Mouse (Mus musculus) heart, postnatal 0 days (tissue): ENCODE results near the gene Retreg3. TPM values are rescaled to one million over a fixed set of nuclear protein-coding genes. Genes with fewer than 3 reads are reported as not detected.

Source experiments
- ATAC-seq: fragments of 200-750 bp; cut with Nextera tagmentation; 2 replicates; pipeline ENCODE4 v1.8.0; 2017; ENCODE audit warnings: low read depth, moderate number of reproducible peaks, moderate library complexity; ENCODE audit not compliant: insufficient read depth
- DNase-seq: peaks from one replicate; pipeline ENCODE4 v3.0.0-alpha.2; 2016; ENCODE audit warnings: low spot score
- H3K27ac ChIP-seq: fragments of 300-500 bp; sonication (generic); 2 replicates; pipeline ENCODE4 v1.5.1; 2014; ENCODE audit warnings: low read depth, mild to moderate bottlenecking
- H3K27me3 ChIP-seq: fragments of 300-500 bp; sonication (generic); 2 replicates; pipeline ENCODE4 v1.6.1; 2014; ENCODE audit warnings: low read length, mixed read lengths; ENCODE audit not compliant: control insufficient read depth, insufficient read depth
- H3K36me3 ChIP-seq: fragments of 300-500 bp; sonication (generic); replicated peaks from 2 replicates; pipeline ENCODE4 v1.6.1; 2014; ENCODE audit warnings: low read length, mixed read lengths; ENCODE audit not compliant: control insufficient read depth, insufficient read depth
- H3K4me1 ChIP-seq: fragments of 300-500 bp; sonication (generic); 2 replicates; pipeline ENCODE4 v1.6.1; 2014; ENCODE audit warnings: antibody characterized with exemption; ENCODE audit not compliant: control insufficient read depth, insufficient read depth
- H3K4me2 ChIP-seq: fragments of 300-500 bp; sonication (generic); 2 replicates; pipeline ENCODE4 v1.6.1; 2014; ENCODE audit warnings: low read depth, mild to moderate bottlenecking, low read length, moderate library complexity
- H3K4me3 ChIP-seq: fragments of 300-500 bp; sonication (generic); 2 replicates; pipeline ENCODE4 v1.5.1; 2014; ENCODE audit warnings: low read depth, low read length
- H3K9ac ChIP-seq: fragments of 300-500 bp; sonication (generic); replicated peaks from 2 replicates; pipeline ENCODE4 v1.6.1; 2014; ENCODE audit warnings: low read depth, low read length, mixed read lengths
- H3K9me3 ChIP-seq: fragments of 300-500 bp; sonication (generic); replicated peaks from 2 replicates; pipeline ENCODE4 v1.6.1; 2016; ENCODE audit warnings: low read length; ENCODE audit not compliant: control insufficient read depth
- CTCF ChIP-seq: IDR thresholded peaks from 2 replicates; pipeline ENCODE4 v1.5.1; 2016; ENCODE audit warnings: antibody characterized with exemption, control low read depth, low read depth
- EP300 ChIP-seq: IDR thresholded peaks from 2 replicates; pipeline ENCODE4 v1.6.1; 2016; ENCODE audit warnings: antibody characterized with exemption, low read depth
- WGBS: fragments of 180-500 bp; shearing (Covaris S2); extraction: QIAGEN DNeasy Blood & Tissue Kit; methylation state at CpG from one replicate; pipeline ENCODE4 v1.1.7; 2014; 5-methylcytosine and 5-hydroxymethylcytosine counted together
- microRNA-seq: library from miRNA; unstranded; fragments of <30 nt; microRNA quantifications from one replicate; pipeline ENCODE4, GENCODE M21; 2016
- polyA plus RNA-seq: library from polyadenylated mRNA; unstranded; fragments of >200 nt; fragmentation: Nextera tagmentation; extraction: Ambion mirVana; gene quantifications from 2 replicates; pipeline ENCODE4 v1.2.1, GENCODE M21; 2015
- total RNA-seq: library from RNA; depleted of rRNA; stranded (reverse); fragments of >200 nt; gene quantifications from 2 replicates; pipeline ENCODE4 v1.2.3, GENCODE M21; 2014; ENCODE audit warnings: low replicate concordance; rRNA removed

Gene Retreg3
- total and polyA plus RNA-seq, 2 experiments from 2014 or later, result 11.3 to 47.6 TPM

DNA sequence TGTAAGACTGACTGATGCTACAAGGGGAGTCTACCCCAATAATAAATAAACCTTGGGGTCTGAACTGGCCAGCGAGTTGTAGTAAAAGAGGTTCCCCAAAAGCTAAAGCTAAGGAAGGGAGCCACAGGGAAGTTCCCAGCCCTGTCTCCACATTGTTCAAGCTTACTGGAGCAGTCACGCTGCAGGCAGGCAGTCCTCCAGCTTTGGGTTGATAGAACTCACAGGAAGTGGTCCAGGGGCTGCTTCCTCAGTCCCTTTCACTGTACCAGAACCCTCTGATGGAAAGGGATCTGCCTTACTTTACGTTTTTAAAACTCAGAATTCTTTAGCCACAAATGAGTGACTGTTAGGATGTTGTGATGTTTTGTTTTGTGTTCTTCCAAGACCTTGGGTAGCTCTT is 72.2 kb downstream of the Retreg3 start:
- H3K4me1 ChIP-seq, result no peaks in the 10 kb centered on the region
- no peaks in the 10 kb centered on the region for H3K27me3 ChIP-seq
- no peak overlapping the region for H3K4me3 ChIP-seq
- H3K9me3 ChIP-seq, result no peaks in the 10 kb centered on the region
- TF ChIP-seq EP300, result no peak
- no peak for TF ChIP-seq CTCF
- H3K36me3 ChIP-seq, result peaks cover 87% of the 10 kb centered on the region
- no peak for DNase-seq
- H3K27ac ChIP-seq, result no peak overlapping the region
- no peak for ATAC-seq
- H3K9ac ChIP-seq, result no peak overlapping the region
- WGBS, result 76% methylated on average over 3 of the region's 3 CpGs
- no peak overlapping the region for H3K4me2 ChIP-seq

DNA sequence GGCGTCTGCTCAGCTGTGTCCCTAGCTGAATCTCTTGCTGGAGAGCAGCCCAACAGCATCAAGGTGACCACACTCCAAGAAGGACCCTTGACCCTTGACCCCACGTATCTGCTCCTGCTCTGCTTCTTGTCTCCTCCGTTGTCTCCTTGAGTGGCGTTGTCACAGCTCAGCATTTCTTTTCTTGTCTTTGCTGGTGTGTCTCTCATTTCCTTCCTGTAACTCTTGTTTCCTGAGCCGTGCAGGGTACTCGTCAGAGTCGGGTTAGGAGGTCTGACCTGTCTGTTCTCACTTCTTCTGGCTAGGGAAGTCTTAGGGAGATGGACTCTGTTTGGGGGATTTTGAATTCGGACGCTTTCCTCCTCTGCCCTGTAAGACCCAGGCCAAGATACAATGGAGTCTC is 73.3 kb downstream of the Retreg3 start:
- DNase-seq (no peak), ATAC-seq (no peak)
- Histone ChIP-seq H3K36me3 (peaks cover 95% of the 10 kb centered on the region), H3K27me3 (no peaks in the 10 kb centered on the region), H3K9me3 (no peaks in the 10 kb centered on the region), H3K4me1 (no peaks in the 10 kb centered on the region), H3K4me2 (no peak overlapping the region), H3K9ac (no peak overlapping the region), H3K27ac (no peak overlapping the region), H3K4me3 (no peak overlapping the region)
- 34% methylated on average over 9 of the region's 9 CpGs for WGBS
- TF ChIP-seq CTCF, result no peak

Small RNA genes within 50 kb of the gene (microRNA-seq; reads per million reads assigned to microRNA genes)
- gene Gm27626, result not detected

Other genes with a start within 250 kb of the Retreg3 start
- gene Stat3, start 180.4 kb downstream of the Retreg3 start, total RNA-seq, result 105 and 128 TPM in 2 replicates
- gene Stat3, start 180.4 kb downstream of the Retreg3 start, polyA plus RNA-seq, result 53.5 and 65.7 TPM in 2 replicates
- 274 and 305 TPM in 2 replicates for gene Cavin1, start 149.0 kb downstream of the Retreg3 start, total RNA-seq
- gene Cavin1, start 149.0 kb downstream of the Retreg3 start, polyA plus RNA-seq, result 401 and 442 TPM in 2 replicates
- 57.0 and 57.1 TPM in 2 replicates for gene Atp6v0a1, start 110.4 kb downstream of the Retreg3 start, total RNA-seq
- 49.2 and 50.3 TPM in 2 replicates for gene Atp6v0a1, start 110.4 kb downstream of the Retreg3 start, polyA plus RNA-seq
- 15.8 and 20.2 TPM in 2 replicates for gene Naglu, start 49.9 kb downstream of the Retreg3 start, total RNA-seq
- 10.3 and 12.0 TPM in 2 replicates for gene Naglu, start 49.9 kb downstream of the Retreg3 start, polyA plus RNA-seq
- not detected in 2 replicates for gene Hsd17b1, start 41.5 kb downstream of the Retreg3 start, total RNA-seq
- 0.08 TPM in 1 of 2 replicates, not detected in the other for gene Hsd17b1, start 41.5 kb downstream of the Retreg3 start, polyA plus RNA-seq
- 44.6 and 64.1 TPM in 2 replicates for gene Coasy, start 37.3 kb downstream of the Retreg3 start, total RNA-seq
- 26.8 and 26.9 TPM in 2 replicates for gene Coasy, start 37.3 kb downstream of the Retreg3 start, polyA plus RNA-seq
- 21.8 and 46.6 TPM in 2 replicates for gene Mlx, start 32.6 kb downstream of the Retreg3 start, total RNA-seq
- 26.7 and 29.0 TPM in 2 replicates for gene Mlx, start 32.6 kb downstream of the Retreg3 start, polyA plus RNA-seq
- 1.2 and 7.3 TPM in 2 replicates for gene Psmc3ip, start 24.5 kb downstream of the Retreg3 start, total RNA-seq
- gene Psmc3ip, start 24.5 kb downstream of the Retreg3 start, polyA plus RNA-seq, result 10.3 and 12.0 TPM in 2 replicates
- gene Tubg1, start within 50 bp of the Retreg3 start, total RNA-seq, result 47.4 and 54.8 TPM in 2 replicates
- gene Tubg1, start within 50 bp of the Retreg3 start, polyA plus RNA-seq, result 38.7 and 39.4 TPM in 2 replicates
- 0.08 TPM in 1 of 2 replicates, not detected in the other for gene Tubg2, start 36.0 kb upstream of the Retreg3 start, total RNA-seq
- gene Tubg2, start 36.0 kb upstream of the Retreg3 start, polyA plus RNA-seq, result 1.8 and 2.1 TPM in 2 replicates
- 0.54 and 1.4 TPM in 2 replicates for gene Cntnap1, start 50.6 kb upstream of the Retreg3 start, total RNA-seq
- 0.20 and 0.21 TPM in 2 replicates for gene Cntnap1, start 50.6 kb upstream of the Retreg3 start, polyA plus RNA-seq
- gene Plekhh3, start 51.5 kb upstream of the Retreg3 start, total RNA-seq, result 22.0 and 23.2 TPM in 2 replicates
- gene Plekhh3, start 51.5 kb upstream of the Retreg3 start, polyA plus RNA-seq, result 9.5 and 10.6 TPM in 2 replicates
- 0.19 TPM in 1 of 2 replicates, not detected in the other for gene Ccr10, start 55.5 kb upstream of the Retreg3 start, total RNA-seq
- gene Ccr10, start 55.5 kb upstream of the Retreg3 start, polyA plus RNA-seq, result 0.31 and 0.52 TPM in 2 replicates
- 12.0 and 16.4 TPM in 2 replicates for gene Ezh1, start 106.6 kb upstream of the Retreg3 start, total RNA-seq
- gene Ezh1, start 106.6 kb upstream of the Retreg3 start, polyA plus RNA-seq, result 12.1 and 13.1 TPM in 2 replicates
- 159 and 253 TPM in 2 replicates for gene Ramp2, start 126.1 kb upstream of the Retreg3 start, total RNA-seq
- 181 and 182 TPM in 2 replicates for gene Ramp2, start 126.1 kb upstream of the Retreg3 start, polyA plus RNA-seq
- gene Vps25, start 133.8 kb upstream of the Retreg3 start, total RNA-seq, result 99.2 and 116 TPM in 2 replicates
- 125 and 130 TPM in 2 replicates for gene Vps25, start 133.8 kb upstream of the Retreg3 start, polyA plus RNA-seq
- gene Wnk4, start 140.7 kb upstream of the Retreg3 start, total RNA-seq, result 2.0 and 3.2 TPM in 2 replicates
- 3.8 and 4.0 TPM in 2 replicates for gene Wnk4, start 140.7 kb upstream of the Retreg3 start, polyA plus RNA-seq
- not detected in 2 replicates for gene Cntd1, start 159.1 kb upstream of the Retreg3 start, total RNA-seq
- gene Cntd1, start 159.1 kb upstream of the Retreg3 start, polyA plus RNA-seq, result 0.22 and 0.56 TPM in 2 replicates
- gene Coa3, start 159.2 kb upstream of the Retreg3 start, total RNA-seq, result 175 and 216 TPM in 2 replicates
- gene Coa3, start 159.2 kb upstream of the Retreg3 start, polyA plus RNA-seq, result 189 and 206 TPM in 2 replicates
- gene Becn1, start 182.4 kb upstream of the Retreg3 start, total RNA-seq, result 73.0 and 88.2 TPM in 2 replicates
- 98.9 and 107 TPM in 2 replicates for gene Becn1, start 182.4 kb upstream of the Retreg3 start, polyA plus RNA-seq
- gene Psme3, start 196.3 kb upstream of the Retreg3 start, total RNA-seq, result 44.7 and 52.2 TPM in 2 replicates
- gene Psme3, start 196.3 kb upstream of the Retreg3 start, polyA plus RNA-seq, result 47.8 and 52.0 TPM in 2 replicates
- 1.8 and 2.0 TPM in 2 replicates for gene Aoc2, start 205.2 kb upstream of the Retreg3 start, total RNA-seq
- gene Aoc2, start 205.2 kb upstream of the Retreg3 start, polyA plus RNA-seq, result 0.16 and 0.30 TPM in 2 replicates
- 14.4 and 23.9 TPM in 2 replicates for gene Aoc3, start 210.7 kb upstream of the Retreg3 start, total RNA-seq
- gene Aoc3, start 210.7 kb upstream of the Retreg3 start, polyA plus RNA-seq, result 2.5 and 2.8 TPM in 2 replicates
- gene G6pc, start 247.7 kb upstream of the Retreg3 start, total RNA-seq, result 0.50 TPM in 1 of 2 replicates, not detected in the other
- gene G6pc, start 247.7 kb upstream of the Retreg3 start, polyA plus RNA-seq, result 0.05 TPM in 1 of 2 replicates, not detected in the other